Mouse (Mus musculus) kidney, postnatal 36 days (tissue): ENCODE data around the gene Glipr1.

Experiments used
- DNase-seq, 2 experiments: peaks; one replicate each; pipeline ENCODE4 v3.0.0; 2021 to 2022; ENCODE audit warnings: mixed read lengths in 2 of 2

Gene Glipr1

DNA sequence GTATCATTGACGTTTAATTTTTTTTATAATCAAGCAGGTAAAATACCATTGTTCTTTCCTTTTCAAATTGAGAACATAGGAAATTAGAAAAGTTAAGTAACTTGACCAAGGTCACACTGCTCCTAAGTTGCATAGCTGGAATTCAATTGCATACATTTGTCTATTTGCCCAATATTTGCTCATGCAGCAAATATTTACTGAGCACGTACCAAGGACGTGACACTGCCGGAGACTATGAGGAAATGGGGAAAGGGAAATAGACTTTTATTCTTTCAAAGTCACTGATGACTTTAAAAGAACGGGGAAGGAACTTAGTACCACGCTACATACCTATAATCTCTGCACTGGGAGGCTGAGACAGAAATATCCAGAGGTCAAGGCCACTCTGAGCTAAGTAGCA lies 42.0 kb downstream of the Glipr1 start:
- DNase-seq, result no peak

DNA sequence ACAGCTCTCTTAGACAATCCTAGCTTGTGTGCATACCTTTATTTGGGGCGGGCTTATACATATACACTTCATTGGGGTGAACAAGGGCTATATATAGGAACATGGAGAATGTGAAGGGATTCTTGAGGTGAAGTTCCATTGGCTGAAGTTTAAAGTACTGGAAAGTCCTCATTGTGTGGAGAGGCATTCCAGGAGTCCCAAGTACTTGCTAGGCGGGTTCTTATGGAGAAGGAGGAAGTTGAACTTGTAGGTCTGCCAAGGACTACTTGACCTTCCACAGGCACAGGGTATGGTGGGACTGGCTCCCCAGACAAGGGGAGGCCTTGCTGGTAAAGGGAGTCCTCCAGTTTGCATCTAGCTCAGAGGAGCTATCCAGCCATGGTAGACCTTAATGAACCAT lies 43.1 kb downstream of the Glipr1 start:
- no peak for DNase-seq

DNA sequence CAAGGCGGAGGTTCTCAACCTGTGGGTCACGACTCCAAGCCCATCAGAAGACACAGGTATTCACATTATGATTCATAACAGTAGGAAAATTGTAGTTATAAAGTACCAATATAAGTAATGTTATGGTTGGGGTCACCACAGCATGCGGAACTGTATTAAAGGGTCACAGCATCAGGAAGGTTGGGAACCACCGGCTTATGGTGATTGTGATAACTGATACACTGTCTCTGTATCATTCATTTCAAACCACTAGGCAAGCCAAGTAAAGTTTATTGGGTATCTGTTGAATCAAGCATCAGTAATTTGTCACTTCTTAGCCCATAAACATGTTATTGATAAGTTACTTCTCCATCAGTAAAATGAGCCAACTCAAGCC lies 44.4 kb downstream of the Glipr1 start:
- no peak for DNase-seq

DNA sequence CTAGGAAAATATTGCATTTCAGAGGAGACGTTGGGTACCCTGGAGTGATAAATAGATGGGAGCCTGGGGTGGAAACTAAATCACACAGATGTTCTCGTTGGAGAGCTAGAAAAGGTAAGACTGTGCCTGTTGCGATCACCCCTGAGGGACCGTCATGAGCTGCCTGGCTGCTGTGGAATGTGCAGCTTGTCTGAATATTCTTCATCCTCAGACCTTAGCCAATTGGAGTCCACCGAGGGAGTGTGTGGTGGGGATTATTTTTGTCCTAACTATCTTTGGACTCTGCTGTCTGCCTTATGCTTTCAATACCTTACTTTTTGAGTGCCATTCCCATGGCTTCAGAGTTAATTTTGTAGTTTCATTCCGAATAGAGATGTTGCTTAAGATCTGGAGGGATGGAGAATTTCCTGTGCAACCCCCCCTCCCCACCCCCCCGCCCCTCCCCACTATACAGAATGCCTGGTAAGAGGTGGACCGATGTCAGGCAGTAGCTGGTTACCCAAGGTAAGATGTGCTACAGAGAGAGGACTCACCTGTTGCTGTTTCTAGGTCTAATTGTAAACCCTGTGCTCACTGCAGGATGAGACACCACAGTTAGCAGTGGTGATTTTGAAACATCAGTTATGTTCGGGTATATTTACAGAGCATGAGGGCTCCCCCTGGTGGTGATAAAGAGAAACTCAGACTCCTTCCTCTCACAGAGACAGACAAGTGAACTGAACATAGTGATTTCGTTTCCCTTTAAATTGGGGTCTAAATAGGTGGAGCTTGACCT lies 45.0 kb downstream of the Glipr1 start:
- peak; percentile 73 for DNase-seq

DNA sequence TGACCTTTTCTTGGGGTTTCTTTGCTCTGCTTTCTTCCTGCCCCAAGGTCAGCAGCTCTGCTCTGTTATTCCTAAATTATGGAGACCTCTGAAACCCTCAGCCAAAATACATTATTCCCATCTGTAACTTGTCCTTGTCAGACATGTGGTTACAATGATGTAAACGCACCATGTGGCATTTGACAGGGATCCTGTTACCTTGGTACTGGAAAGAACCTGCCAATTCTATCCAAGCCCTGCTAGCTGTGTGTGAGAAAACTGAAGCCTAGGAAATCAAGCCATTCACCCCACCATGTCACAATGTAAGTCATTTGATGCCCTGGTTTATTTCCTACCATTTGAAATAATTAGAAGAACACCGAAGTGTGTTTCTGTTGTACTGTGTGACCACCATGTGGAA lies 46.6 kb downstream of the Glipr1 start:
- DNase-seq, result no peak

DNA sequence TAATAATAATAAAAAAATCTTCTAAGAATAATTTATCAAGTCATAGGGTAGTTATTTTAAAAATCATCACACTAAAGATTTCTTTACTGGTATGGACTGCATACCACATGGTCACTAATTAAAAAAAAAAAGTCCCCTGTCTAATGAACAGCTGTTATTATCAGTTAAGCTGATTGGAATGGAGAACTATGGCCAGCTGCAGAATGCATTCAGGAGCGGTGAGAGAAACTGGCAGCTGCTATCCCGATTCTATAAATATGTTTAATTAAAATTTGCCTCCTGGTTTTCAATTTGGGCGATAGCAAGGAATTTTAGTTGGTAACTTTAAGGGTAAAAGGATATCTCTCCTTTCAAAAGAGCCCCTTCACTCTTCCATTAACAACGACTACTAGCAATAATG lies 53.4 kb downstream of the Glipr1 start:
- no peak for DNase-seq

DNA sequence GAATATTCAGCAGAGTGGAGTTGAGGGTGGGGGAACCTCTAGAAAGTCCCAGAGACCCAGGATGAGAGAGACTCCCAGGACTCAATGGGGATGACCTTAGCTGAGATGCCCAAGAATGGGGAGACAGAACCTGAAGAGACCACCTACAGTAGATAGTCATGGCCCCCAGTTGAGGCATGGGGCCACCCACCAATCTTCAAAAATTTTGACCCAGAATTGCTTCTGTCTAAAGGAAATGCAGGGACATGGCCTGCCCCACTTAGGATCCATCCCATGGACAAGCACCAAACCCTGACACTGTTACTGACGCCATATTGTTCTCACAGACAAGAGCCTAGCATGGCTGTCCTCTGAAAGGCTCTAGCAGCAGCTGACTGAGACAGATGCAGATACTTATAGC lies 54.4 kb downstream of the Glipr1 start:
- DNase-seq, result no peak

DNA sequence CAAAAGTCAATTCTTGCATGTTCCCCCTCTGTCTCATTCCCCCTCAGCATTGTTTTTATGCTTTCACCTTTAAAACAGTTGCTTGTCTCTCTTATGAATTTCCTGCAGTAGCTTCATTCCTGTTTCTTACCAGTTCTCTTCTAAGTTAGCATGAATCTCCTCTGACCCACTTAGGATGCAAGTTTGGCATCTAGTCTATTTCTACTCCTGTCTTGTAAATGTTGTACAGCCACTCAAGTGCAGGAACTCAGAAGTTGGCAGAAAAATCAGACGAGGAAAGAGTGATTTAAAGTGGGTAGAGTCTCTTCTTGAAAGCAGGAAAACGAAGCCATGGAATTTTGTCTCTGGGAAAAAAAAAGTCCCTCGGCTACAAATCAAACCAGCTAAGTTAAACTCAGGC lies 56.9 kb downstream of the Glipr1 start:
- DNase-seq, result no peak

DNA sequence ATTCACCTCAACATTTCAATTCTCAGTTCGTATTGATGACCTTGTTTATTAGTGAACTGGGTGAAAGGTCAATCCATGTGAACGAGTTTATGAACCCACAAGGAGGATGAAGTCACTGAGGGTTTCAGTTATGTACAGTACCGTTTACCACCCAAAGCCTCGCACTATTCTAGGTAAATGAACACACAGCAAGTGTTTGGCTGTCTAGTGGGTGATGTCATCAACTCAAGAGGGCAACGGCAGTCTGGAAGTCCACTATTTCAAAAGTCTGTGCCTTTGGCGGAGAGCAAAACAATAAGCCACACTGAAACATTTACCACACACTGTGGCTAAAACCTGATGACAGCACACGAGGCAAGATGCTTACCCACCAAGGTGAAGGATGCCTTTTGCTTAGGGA lies 59.4 kb downstream of the Glipr1 start:
- DNase-seq, result no peak

DNA sequence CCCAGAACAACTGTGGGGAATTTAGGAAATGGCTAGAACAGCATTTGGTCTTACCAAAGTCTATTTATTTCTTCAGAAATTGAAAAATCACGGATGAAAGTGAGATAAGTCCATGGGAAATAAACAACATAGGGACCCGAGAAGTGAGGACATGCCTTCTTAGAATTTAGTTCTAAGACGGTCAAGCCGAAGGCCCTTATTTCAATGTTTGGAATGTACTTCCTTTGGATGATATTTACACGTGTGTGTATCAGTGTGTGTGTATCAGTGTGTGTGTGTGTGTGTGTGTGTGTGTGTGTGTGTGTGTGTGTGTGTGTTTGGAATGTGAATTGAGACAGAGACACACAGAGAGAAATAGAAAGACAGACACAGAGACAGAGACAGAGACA lies 65.3 kb downstream of the Glipr1 start:
- no peak for DNase-seq

DNA sequence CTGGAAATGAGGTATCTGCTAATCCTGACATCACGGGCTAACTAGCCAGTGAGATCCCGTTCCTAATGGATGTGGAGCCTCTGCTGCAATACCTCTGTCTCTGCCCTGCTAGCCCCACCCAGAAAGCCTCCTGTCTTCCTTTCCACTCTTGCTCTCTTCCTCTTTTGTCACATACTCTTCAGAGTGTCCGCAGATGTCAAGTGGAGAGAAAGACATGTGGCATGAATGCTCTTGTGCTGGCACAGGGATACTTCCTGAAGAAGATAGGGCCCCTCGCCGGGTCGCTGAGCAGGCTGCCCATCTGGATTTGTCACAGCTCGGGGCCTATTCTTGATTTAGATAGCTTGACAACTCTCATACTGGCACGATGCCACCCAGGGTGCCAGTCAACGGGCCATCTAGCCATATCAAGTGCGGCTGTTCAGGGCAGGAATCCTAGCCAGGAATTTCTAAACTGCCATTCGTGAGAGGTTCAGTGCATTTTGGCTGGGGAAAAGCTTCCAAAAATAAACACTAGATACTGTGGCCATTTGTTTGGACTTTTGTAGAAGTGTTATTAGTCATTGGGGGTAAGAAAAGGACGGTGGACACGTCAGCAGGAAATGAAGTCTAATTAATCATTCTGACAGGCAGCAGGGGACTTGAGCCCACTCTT lies 65.8 kb downstream of the Glipr1 start:
- peak; percentile 46 to 69 for DNase-seq

DNA sequence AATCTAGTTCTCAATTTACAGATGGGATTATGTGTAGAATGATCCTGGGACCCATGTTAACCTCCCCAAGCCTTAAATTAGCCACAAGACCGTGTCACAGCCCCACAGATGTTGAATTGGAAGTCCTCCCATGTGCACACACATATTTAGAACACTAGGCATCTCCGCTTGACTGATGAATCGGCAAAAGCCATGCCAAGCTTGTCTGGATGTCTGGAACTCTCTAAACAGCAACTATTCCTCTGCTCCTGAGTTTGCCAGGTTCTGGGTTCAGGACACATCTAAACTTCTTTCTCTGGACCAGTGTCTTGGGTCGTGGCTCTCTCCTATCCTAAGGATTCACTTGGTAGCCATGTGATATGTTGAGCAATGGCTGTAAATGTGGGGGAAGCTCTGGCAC lies 66.4 kb downstream of the Glipr1 start:
- peak in 1 of 2 experiments; percentile 9 for DNase-seq
